Mouse (Mus musculus) embryonic facial prominence, embryonic 12.5 days (tissue): ENCODE results near the gene BC107364. TPM values are rescaled to one million over a fixed set of nuclear protein-coding genes. Genes with fewer than 3 reads are reported as not detected.
A peak's percentile ranks its signal among the peaks of the same experiment; 100 is the strongest.
"Not testable (repeated sequence)": the region's sequence is repeated elsewhere in the genome, so short reads cannot be mapped to it uniquely, and the experiment has no call there.

Source experiments
- ATAC-seq: fragments of 200-750 bp; cut with Nextera tagmentation; 2 replicates; pipeline ENCODE4 v1.8.0; 2017; ENCODE audit not compliant: insufficient number of reproducible peaks, insufficient read depth, low FRiP score, low TSS enrichment
- H3K27ac ChIP-seq: fragments of 300-500 bp; sonication (generic); 2 replicates; pipeline ENCODE4 v1.5.1; 2016; ENCODE audit warnings: mild to moderate bottlenecking
- H3K27me3 ChIP-seq: fragments of 300-500 bp; sonication (generic); 2 replicates; pipeline ENCODE4 v1.6.1; 2016; ENCODE audit warnings: mild to moderate bottlenecking, moderate library complexity
- H3K36me3 ChIP-seq: fragments of 300-500 bp; sonication (generic); 2 replicates; pipeline ENCODE4 v1.6.1; 2016; ENCODE audit warnings: mild to moderate bottlenecking
- H3K4me1 ChIP-seq: fragments of 300-500 bp; sonication (generic); 2 replicates; pipeline ENCODE4 v1.6.1; 2016
- H3K4me2 ChIP-seq: fragments of 300-500 bp; sonication (generic); replicated peaks from 2 replicates; pipeline ENCODE4 v1.6.1; 2016; ENCODE audit warnings: mild to moderate bottlenecking, moderate library complexity
- H3K4me3 ChIP-seq: fragments of 300-500 bp; sonication (generic); 2 replicates; pipeline ENCODE4 v1.5.1; 2016; ENCODE audit warnings: mild to moderate bottlenecking
- H3K9ac ChIP-seq: fragments of 300-500 bp; sonication (generic); 2 replicates; pipeline ENCODE4 v1.6.1; 2016; ENCODE audit warnings: mild to moderate bottlenecking, moderate library complexity
- H3K9me3 ChIP-seq: fragments of 300-500 bp; sonication (generic); 2 replicates; pipeline ENCODE4 v1.6.1; 2016; ENCODE audit warnings: mild to moderate bottlenecking, moderate library complexity
- WGBS: fragments of 180-500 bp; shearing (Covaris S2); methylation state at CpG from one replicate; pipeline ENCODE4 v1.1.7; 2016; 5-methylcytosine and 5-hydroxymethylcytosine counted together
- polyA plus RNA-seq: library from polyadenylated mRNA; unstranded; fragments of >200 nt; fragmentation: Nextera tagmentation; extraction: Ambion mirVana; gene quantifications from 2 replicates; pipeline ENCODE4 v1.2.1, GENCODE M21; 2016

BC107364 gene
- polyA plus RNA-seq, 1 experiment from 2014 or later = 0.26 TPM

GRCm38 (mm10) chr3:96435557-96436091, 16.5 kb downstream of the BC107364 start:
- no peak overlapping the region for H3K9ac ChIP-seq
- H3K4me2 ChIP-seq = peak overlapping the region; percentile 40
- peaks cover 50% of the 10 kb centered on the region for H3K27me3 ChIP-seq
- no peaks in the 10 kb centered on the region for H3K9me3 ChIP-seq
- under 1% methylated on average over 26 of the region's 26 CpGs for WGBS
- 0 out of 2 replicates have a peak, but pooled peaks cover 5% of the 10 kb centered on the region for H3K4me1 ChIP-seq
- peak overlapping the region; percentile 28 for H3K4me3 ChIP-seq
- H3K27ac ChIP-seq = no peak overlapping the region
- no peaks in the 10 kb centered on the region for H3K36me3 ChIP-seq
- ATAC-seq = no peak

- Histone ChIP-seq H3K9me3 (no peaks in the 10 kb centered on the region), H3K27me3 (peaks cover 39% of the 10 kb centered on the region), H3K36me3 (no peaks in the 10 kb centered on the region), H3K4me2 (no peak overlapping the region), H3K4me3 (no peak overlapping the region), H3K4me1 (0 out of 2 replicates have a peak, but pooled peaks cover 5% of the 10 kb centered on the region), H3K27ac (no peak overlapping the region), H3K9ac (no peak overlapping the region)
- no peak for ATAC-seq
- 16% methylated on average over 3 of the region's 3 CpGs for WGBS
These were observed 19.9 kb downstream of the BC107364 start for GRCm38 (mm10) chr3:96432207-96432606.

- Histone ChIP-seq H3K27me3 (0 out of 2 replicates have a peak, but pooled peaks cover 22% of the 10 kb centered on the region), H3K27ac (no peak overlapping the region), H3K4me2 (no peak overlapping the region), H3K4me1 (no peaks in the 10 kb centered on the region), H3K4me3 (no peak overlapping the region), H3K9me3 (no peaks in the 10 kb centered on the region), H3K36me3 (no peaks in the 10 kb centered on the region), H3K9ac (no peak overlapping the region)
- ATAC-seq = no peak
- 75% methylated on average over 4 of the region's 4 CpGs for WGBS
These were observed 22.3 kb downstream of the BC107364 start for GRCm38 (mm10) chr3:96429819-96430132.

- Histone ChIP-seq H3K27ac (no peak overlapping the region), H3K4me2 (no peak overlapping the region), H3K9ac (no peak overlapping the region), H3K9me3 (no peaks in the 10 kb centered on the region), H3K36me3 (no peaks in the 10 kb centered on the region), H3K27me3 (0 out of 2 replicates have a peak, but pooled peaks cover 18% of the 10 kb centered on the region), H3K4me1 (no peaks in the 10 kb centered on the region), H3K4me3 (no peak overlapping the region)
- ATAC-seq = no peak
- WGBS = 83% methylated on average over 13 of the region's 13 CpGs
These were observed 22.9 kb downstream of the BC107364 start for GRCm38 (mm10) chr3:96428941-96429818.

GRCm38 (mm10) chr3:96427761-96428462, 24.2 kb downstream of the BC107364 start:
- Histone ChIP-seq H3K9ac (no peak overlapping the region), H3K27ac (no peak overlapping the region), H3K4me3 (no peak overlapping the region), H3K36me3 (no peaks in the 10 kb centered on the region), H3K27me3 (peaks cover 8% of the 10 kb centered on the region; the same call in 1 of the 2 replicates), H3K4me1 (no peaks in the 10 kb centered on the region), H3K9me3 (no peaks in the 10 kb centered on the region), H3K4me2 (peak overlapping the region; percentile 21; the same call in 1 of the 2 replicates)
- WGBS = 6% methylated on average over 16 of the region's 16 CpGs
- no peak for ATAC-seq

GRCm38 (mm10) chr3:96427311-96427710, 24.8 kb downstream of the BC107364 start:
- H3K4me1 ChIP-seq = no peaks in the 10 kb centered on the region
- no peaks in the 10 kb centered on the region for H3K9me3 ChIP-seq
- peaks cover 10% of the 10 kb centered on the region for H3K27me3 ChIP-seq
- no peak for ATAC-seq
- no peak overlapping the region for H3K9ac ChIP-seq
- H3K27ac ChIP-seq = no peak overlapping the region
- H3K36me3 ChIP-seq = no peaks in the 10 kb centered on the region
- no peak overlapping the region for H3K4me3 ChIP-seq
- WGBS = 9% methylated on average over 4 of the region's 4 CpGs
- H3K4me2 ChIP-seq = peak overlapping the region; percentile 21; the same call in 1 of the 2 replicates

- Histone ChIP-seq H3K9me3 (no peaks in the 10 kb centered on the region), H3K9ac (no peak overlapping the region), H3K4me1 (no peaks in the 10 kb centered on the region), H3K4me2 (no peak overlapping the region), H3K4me3 (no peak overlapping the region), H3K27ac (no peak overlapping the region), H3K27me3 (peaks cover 15% of the 10 kb centered on the region), H3K36me3 (no peaks in the 10 kb centered on the region)
- ATAC-seq = no peak
- WGBS = 70% methylated on average over 4 of the region's 4 CpGs
These were observed 25.8 kb downstream of the BC107364 start for GRCm38 (mm10) chr3:96426268-96426667.

GRCm38 (mm10) chr3:96424447-96424846, 27.7 kb downstream of the BC107364 start:
- 7% methylated on average over 4 of the region's 4 CpGs for WGBS
- H3K4me1 ChIP-seq, H3K4me2 ChIP-seq, H3K4me3 ChIP-seq, H3K9ac ChIP-seq, H3K9me3 ChIP-seq, H3K36me3 ChIP-seq, H3K27me3 ChIP-seq, H3K27ac ChIP-seq: not testable (repeated sequence)
- ATAC-seq = 0 out of 2 replicates have a peak, but pooled peaks have one; percentile 41

- Histone ChIP-seq H3K9ac (no peak overlapping the region), H3K36me3 (no peaks in the 10 kb centered on the region), H3K9me3 (no peaks in the 10 kb centered on the region), H3K4me1 (no peaks in the 10 kb centered on the region), H3K27ac (no peak overlapping the region), H3K4me2 (no peak overlapping the region), H3K4me3 (no peak overlapping the region), H3K27me3 (peaks cover 9% of the 10 kb centered on the region)
- no peak for ATAC-seq
- 12% methylated on average over 9 of the region's 9 CpGs for WGBS
These were observed 28.2 kb downstream of the BC107364 start for GRCm38 (mm10) chr3:96423889-96424288.

- 77% methylated on average over 3 of the region's 3 CpGs for WGBS
- H3K27ac ChIP-seq = no peak overlapping the region
- no peaks in the 10 kb centered on the region for H3K4me1 ChIP-seq
- H3K9me3 ChIP-seq = no peaks in the 10 kb centered on the region
- no peak for ATAC-seq
- H3K36me3 ChIP-seq = no peaks in the 10 kb centered on the region
- H3K9ac ChIP-seq = no peak overlapping the region
- H3K4me2 ChIP-seq = no peak overlapping the region
- no peak overlapping the region for H3K4me3 ChIP-seq
- H3K27me3 ChIP-seq = peaks cover 7% of the 10 kb centered on the region
These were observed 31.3 kb downstream of the BC107364 start for GRCm38 (mm10) chr3:96420796-96421195.

- 65% methylated on average over 5 of the region's 5 CpGs for WGBS
- H3K4me2 ChIP-seq, ATAC-seq, H3K27ac ChIP-seq, H3K36me3 ChIP-seq, H3K27me3 ChIP-seq, H3K9me3 ChIP-seq, H3K4me3 ChIP-seq, H3K9ac ChIP-seq, H3K4me1 ChIP-seq: not testable (repeated sequence)
These were observed 33.2 kb downstream of the BC107364 start for GRCm38 (mm10) chr3:96418902-96419301.
